Mouse (Mus musculus) B cell, adult 67 days (primary cell): ENCODE measurements around the gene Mrpl44. TPM values are rescaled to one million over a fixed set of nuclear protein-coding genes. Genes with fewer than 3 reads are reported as not detected.

ENCODE experiments used
- total RNA-seq, 2 experiments: library from RNA; stranded (reverse); gene quantifications; 4 replicates each; pipeline ENCODE4 v1.2.4; 2023

The Mrpl44 gene
- total RNA-seq = 10 to 100 TPM; 15.2 to 18.5 TPM

GRCm38 (mm10) chr1:79775927-79776458, at the start of gene Mrpl44, which contains the start of gene Wdfy1:
TSS of gene Mrpl44 (plus strand) at chr1:79776018.
TSS of gene Wdfy1 (minus strand) at chr1:79776143.

Other genes starting within 250 kb of the Mrpl44 start
- gene Ap1s3, start 104.0 kb upstream of the Mrpl44 start, total RNA-seq = 10 to 100 TPM; 33.2 to 38.4 TPM
- 10 to 100 TPM; 44.5 to 48.1 TPM for gene Wdfy1, start 125 bp downstream of the Mrpl44 start, total RNA-seq
- 1 to 10 TPM; 3.6 to 3.9 TPM for gene Serpine2, start 85.2 kb downstream of the Mrpl44 start, total RNA-seq